Mouse (Mus musculus): ENCODE results near the gene Ldlrap1. TPM values are rescaled to one million over a fixed set of nuclear protein-coding genes. Genes with fewer than 3 reads are reported as not detected.

Ldlrap1 gene
- polyA plus RNA-seq, 1 experiment, result 19.0 TPM

- H3K27me3 ChIP-seq (ENCODE audit: control insufficient read depth, insufficient read depth, insufficient read length), result no peaks in the 10 kb centered on the region
- peaks cover 19% of the 10 kb centered on the region for H3K36me3 ChIP-seq (ENCODE audit: control insufficient read depth, insufficient read depth)
- H3K79me2 ChIP-seq (ENCODE audit: control insufficient read depth, insufficient read depth), result no peaks in the 10 kb centered on the region
- H3K4me3 ChIP-seq, result no peak overlapping the region
- TF ChIP-seq SRF (IDR thresholded peaks at IDR 0.05; ENCODE audit: control insufficient read depth, insufficient read length, low read depth) (no peak), POLR2AphosphoS2 (IDR thresholded peaks at IDR 0.05; ENCODE audit: insufficient read length, low read depth) (no peak), E2F4 (IDR thresholded peaks at IDR 0.05; ENCODE audit: insufficient read depth) (no peak), TCF3 (IDR thresholded peaks at IDR 0.05; ENCODE audit: insufficient read length, low read depth) (no peak), MAX (IDR thresholded peaks at IDR 0.05; ENCODE audit: low read depth) (no peak), CEBPB (IDR thresholded peaks at IDR 0.05; ENCODE audit: insufficient read depth, poor library complexity, severe bottlenecking) (no peak), MYOD1 (IDR thresholded peaks at IDR 0.05; ENCODE audit: control insufficient read depth in 1 of 3, insufficient read length in 2 of 3, low read depth in 2 of 3) (no peak), POLR2A (IDR thresholded peaks at IDR 0.05; ENCODE audit: insufficient read length, low read depth) (no peak), REST (IDR thresholded peaks at IDR 0.05; ENCODE audit: insufficient read depth, insufficient read length) (no peak), USF1 (IDR thresholded peaks at IDR 0.05; ENCODE audit: low read depth) (no peak), TCF12 (IDR thresholded peaks at IDR 0.05; ENCODE audit: insufficient read depth, poor library complexity, severe bottlenecking) (no peak), MYOG (IDR thresholded peaks at IDR 0.05; ENCODE audit: control insufficient read depth in 1 of 3, insufficient read depth in 1 of 3, insufficient read length in 2 of 3, low read depth in 2 of 3) (no peak)
- no peak overlapping the region for H3K4me2 ChIP-seq (ENCODE audit: low read depth)
- H3ac ChIP-seq (ENCODE audit: control insufficient read depth, insufficient read length), result no peak overlapping the region
Observed at GRCm38 (mm10) chr4:134802765-134803164, 34.9 kb upstream of the Ldlrap1 start.

DNA sequence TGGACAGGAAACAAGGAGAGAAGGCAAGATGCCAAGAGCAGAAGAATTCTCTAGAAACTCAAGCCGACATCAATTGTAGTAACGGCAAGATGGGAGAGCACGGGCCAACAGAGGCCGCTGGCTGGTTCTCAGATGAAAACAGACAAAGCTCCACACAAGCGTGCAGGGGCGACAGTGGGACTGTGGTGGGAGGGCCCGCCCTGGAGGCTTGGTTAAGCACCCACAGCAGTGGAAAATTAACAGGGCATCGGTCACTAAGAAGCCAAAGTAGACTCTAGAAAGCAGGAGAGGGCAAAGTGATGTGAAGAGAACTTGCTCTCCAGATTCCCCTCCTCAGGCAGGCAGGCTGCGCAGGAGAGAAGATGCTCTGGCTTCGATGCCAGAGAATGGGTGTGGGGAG, 34.3 kb upstream of the Ldlrap1 start:
- peaks cover 19% of the 10 kb centered on the region for H3K36me3 ChIP-seq (ENCODE audit: control insufficient read depth, insufficient read depth)
- H3K4me3 ChIP-seq, result no peak overlapping the region
- H3K27me3 ChIP-seq (ENCODE audit: control insufficient read depth, insufficient read depth, insufficient read length), result no peaks in the 10 kb centered on the region
- no peak overlapping the region for H3ac ChIP-seq (ENCODE audit: control insufficient read depth, insufficient read length)
- H3K79me2 ChIP-seq (ENCODE audit: control insufficient read depth, insufficient read depth), result no peaks in the 10 kb centered on the region
- no peak overlapping the region for H3K4me2 ChIP-seq (ENCODE audit: low read depth)
- TF ChIP-seq REST (IDR thresholded peaks at IDR 0.05; ENCODE audit: insufficient read depth, insufficient read length) (no peak), TCF3 (IDR thresholded peaks at IDR 0.05; ENCODE audit: insufficient read length, low read depth) (no peak), MAX (IDR thresholded peaks at IDR 0.05; ENCODE audit: low read depth) (no peak), SRF (IDR thresholded peaks at IDR 0.05; ENCODE audit: control insufficient read depth, insufficient read length, low read depth) (no peak), E2F4 (IDR thresholded peaks at IDR 0.05; ENCODE audit: insufficient read depth) (no peak), MYOG (IDR thresholded peaks at IDR 0.05; ENCODE audit: control insufficient read depth in 1 of 3, insufficient read depth in 1 of 3, insufficient read length in 2 of 3, low read depth in 2 of 3) (no peak), MYOD1 (IDR thresholded peaks at IDR 0.05; ENCODE audit: control insufficient read depth in 1 of 3, insufficient read length in 2 of 3, low read depth in 2 of 3) (no peak), CEBPB (IDR thresholded peaks at IDR 0.05; ENCODE audit: insufficient read depth, poor library complexity, severe bottlenecking) (no peak), POLR2A (IDR thresholded peaks at IDR 0.05; ENCODE audit: insufficient read length, low read depth) (no peak), USF1 (IDR thresholded peaks at IDR 0.05; ENCODE audit: low read depth) (no peak), POLR2AphosphoS2 (IDR thresholded peaks at IDR 0.05; ENCODE audit: insufficient read length, low read depth) (no peak), TCF12 (IDR thresholded peaks at IDR 0.05; ENCODE audit: insufficient read depth, poor library complexity, severe bottlenecking) (no peak)

DNA sequence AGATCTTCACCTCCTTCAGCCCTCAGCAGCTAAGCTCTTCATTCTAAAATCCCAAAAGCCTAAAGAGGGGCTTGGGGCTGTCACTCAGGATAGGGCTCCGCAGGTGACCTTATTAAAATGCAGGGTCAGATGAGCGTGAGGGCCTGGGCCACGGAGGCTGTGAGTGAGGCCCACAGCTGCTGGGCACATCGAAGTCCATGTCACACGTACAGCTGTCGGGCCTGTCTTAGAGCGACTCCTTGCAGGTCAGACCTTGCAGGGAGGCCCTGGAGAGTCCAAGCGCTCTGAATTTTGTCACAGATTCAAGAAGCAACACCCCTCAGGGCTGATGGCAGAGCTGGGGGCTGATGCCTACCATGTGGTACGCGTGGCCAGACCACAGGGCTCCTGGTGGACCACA, 32.9 kb upstream of the Ldlrap1 start:
- no peak overlapping the region for H3K4me3 ChIP-seq
- H3K4me2 ChIP-seq (ENCODE audit: low read depth), result no peak overlapping the region
- H3K36me3 ChIP-seq (ENCODE audit: control insufficient read depth, insufficient read depth), result peaks cover 7% of the 10 kb centered on the region
- H3ac ChIP-seq (ENCODE audit: control insufficient read depth, insufficient read length), result no peak overlapping the region
- no peaks in the 10 kb centered on the region for H3K79me2 ChIP-seq (ENCODE audit: control insufficient read depth, insufficient read depth)
- TF ChIP-seq POLR2AphosphoS2 (IDR thresholded peaks at IDR 0.05; ENCODE audit: insufficient read length, low read depth), result no peak
- peak in 1 of 3 experiments; percentile 33 for TF ChIP-seq MYOG (IDR thresholded peaks at IDR 0.05; ENCODE audit: control insufficient read depth in 1 of 3, insufficient read depth in 1 of 3, insufficient read length in 2 of 3, low read depth in 2 of 3)
- no peak for TF ChIP-seq MAX (IDR thresholded peaks at IDR 0.05; ENCODE audit: low read depth)
- TF ChIP-seq MYOD1 (IDR thresholded peaks at IDR 0.05; ENCODE audit: control insufficient read depth in 1 of 3, insufficient read length in 2 of 3, low read depth in 2 of 3), result peak in 2 of 3 experiments; percentile 61 to 63
- TF ChIP-seq CEBPB (IDR thresholded peaks at IDR 0.05; ENCODE audit: insufficient read depth, poor library complexity, severe bottlenecking), result no peak
- TF ChIP-seq POLR2A (IDR thresholded peaks at IDR 0.05; ENCODE audit: insufficient read length, low read depth), result no peak
- no peak for TF ChIP-seq E2F4 (IDR thresholded peaks at IDR 0.05; ENCODE audit: insufficient read depth)
- no peak for TF ChIP-seq USF1 (IDR thresholded peaks at IDR 0.05; ENCODE audit: low read depth)
- TF ChIP-seq TCF3 (IDR thresholded peaks at IDR 0.05; ENCODE audit: insufficient read length, low read depth), result no peak
- TF ChIP-seq SRF (IDR thresholded peaks at IDR 0.05; ENCODE audit: control insufficient read depth, insufficient read length, low read depth), result no peak
- no peak for TF ChIP-seq TCF12 (IDR thresholded peaks at IDR 0.05; ENCODE audit: insufficient read depth, poor library complexity, severe bottlenecking)
- TF ChIP-seq REST (IDR thresholded peaks at IDR 0.05; ENCODE audit: insufficient read depth, insufficient read length), result no peak
- H3K27me3 ChIP-seq (ENCODE audit: control insufficient read depth, insufficient read depth, insufficient read length), result no peaks in the 10 kb centered on the region

GRCm38 (mm10) chr4:134800098-134800497, 32.3 kb upstream of the Ldlrap1 start:
- Histone ChIP-seq H3ac (ENCODE audit: control insufficient read depth, insufficient read length) (no peak overlapping the region), H3K27me3 (ENCODE audit: control insufficient read depth, insufficient read depth, insufficient read length) (no peaks in the 10 kb centered on the region), H3K4me3 (no peak overlapping the region), H3K4me2 (ENCODE audit: low read depth) (no peak overlapping the region), H3K79me2 (ENCODE audit: control insufficient read depth, insufficient read depth) (no peaks in the 10 kb centered on the region), H3K36me3 (ENCODE audit: control insufficient read depth, insufficient read depth) (peaks cover 7% of the 10 kb centered on the region)
- no peak for TF ChIP-seq TCF12 (IDR thresholded peaks at IDR 0.05; ENCODE audit: insufficient read depth, poor library complexity, severe bottlenecking)
- no peak for TF ChIP-seq E2F4 (IDR thresholded peaks at IDR 0.05; ENCODE audit: insufficient read depth)
- no peak for TF ChIP-seq TCF3 (IDR thresholded peaks at IDR 0.05; ENCODE audit: insufficient read length, low read depth)
- TF ChIP-seq SRF (IDR thresholded peaks at IDR 0.05; ENCODE audit: control insufficient read depth, insufficient read length, low read depth), result no peak
- no peak for TF ChIP-seq REST (IDR thresholded peaks at IDR 0.05; ENCODE audit: insufficient read depth, insufficient read length)
- TF ChIP-seq USF1 (IDR thresholded peaks at IDR 0.05; ENCODE audit: low read depth), result no peak
- TF ChIP-seq CEBPB (IDR thresholded peaks at IDR 0.05; ENCODE audit: insufficient read depth, poor library complexity, severe bottlenecking), result no peak
- TF ChIP-seq MYOG (IDR thresholded peaks at IDR 0.05; ENCODE audit: control insufficient read depth in 1 of 3, insufficient read depth in 1 of 3, insufficient read length in 2 of 3, low read depth in 2 of 3), result no peak
- no peak for TF ChIP-seq POLR2AphosphoS2 (IDR thresholded peaks at IDR 0.05; ENCODE audit: insufficient read length, low read depth)
